ENCODE assay signal across 8 mouse cellular contexts in the genomic region with DNA sequence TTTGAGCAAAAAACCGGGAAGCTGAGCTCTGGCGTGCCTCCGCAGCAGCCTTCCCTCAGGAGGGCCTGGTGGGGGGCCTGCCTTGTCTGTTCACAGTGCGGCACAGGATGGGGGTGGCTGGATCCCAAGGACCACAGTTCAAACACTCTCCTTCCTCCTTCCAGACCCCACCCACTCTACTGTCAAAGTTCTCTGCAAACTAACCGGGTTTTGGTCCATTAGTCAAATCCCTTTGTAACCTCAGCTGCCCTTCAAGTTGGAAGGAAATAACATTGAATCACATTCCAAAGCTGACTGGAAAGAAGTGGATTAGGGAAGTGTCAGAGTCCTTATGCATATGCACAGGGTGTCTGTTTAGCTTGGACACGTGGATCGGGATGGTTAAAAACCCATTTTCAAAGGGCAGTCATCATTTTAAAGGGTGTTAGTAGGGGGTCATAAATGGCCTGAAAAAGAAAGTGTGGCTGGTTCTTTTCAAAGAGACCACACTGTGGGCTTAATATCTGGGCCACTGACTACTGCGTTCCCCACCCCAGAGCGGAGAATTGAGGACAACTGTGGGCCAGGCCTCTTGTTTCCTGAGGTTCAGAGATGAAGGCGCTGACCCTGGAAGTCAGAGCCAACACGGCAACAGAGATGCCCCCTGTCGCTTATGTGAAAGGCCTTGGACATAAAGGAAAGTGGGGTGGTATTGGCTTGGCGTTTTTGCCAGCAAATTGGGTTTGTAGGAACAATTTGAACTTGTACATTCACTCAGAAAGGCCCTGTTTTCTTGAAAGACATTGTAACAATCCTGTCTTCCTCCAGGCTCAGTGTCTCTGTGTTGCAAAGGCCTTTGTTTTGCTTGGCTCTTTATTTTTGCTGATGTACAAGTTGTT.
DNase-seq lines count a peak whose midpoint lies in the region; ATAC-seq and TF ChIP-seq lines count a peak whose summit lies in the region.

No protein-coding gene starts in this region.

- no peaks in the 10 kb centered on the region for H3K27me3 ChIP-seq in intestine, postnatal 0 days (replicated peaks; ENCODE audit: control insufficient read depth, insufficient read depth, low read length)

- 48% methylated on average over 13 of the region's 13 CpGs for WGBS in intestine, postnatal 0 days

- no peak overlapping the region for H3K4me3 ChIP-seq in left cerebral cortex, adult 2 months
- peak overlapping the region; percentile 41 for H3K4me3 ChIP-seq in intestine, postnatal 0 days (ENCODE audit: low read depth, low read length)

- peak overlapping the region; percentile 82 for H3K27ac ChIP-seq in left cerebral cortex, adult 2 months
- no peak overlapping the region for H3K27ac ChIP-seq in intestine, postnatal 0 days (ENCODE audit: low read depth, low read length)

- H3K36me3 ChIP-seq in intestine, postnatal 0 days (ENCODE audit: control insufficient read depth, insufficient read depth): no peaks in the 10 kb centered on the region

- 0 out of 2 replicates have a peak, but pooled peaks cover 5% of the 10 kb centered on the region for H3K4me1 ChIP-seq in intestine, postnatal 0 days (replicated peaks; ENCODE audit: control insufficient read depth, insufficient read depth, low read length)

- intact Hi-C loops in left cerebral cortex, adult 2 months (cut with DNase I): no loop called here
- intact Hi-C loops in left cerebral cortex, postnatal 25 days (cut with DNase I): no loop called here
- intact Hi-C loops in gastrocnemius, postnatal 14 days (cut with DNase I; ENCODE audit: low total_unique reads): no loop called here
- intact Hi-C loops in left cerebral cortex, postnatal 36 days (cut with DNase I): loop anchor here (5.0 to 10.0 kb wide), 2 partner anchors 94 to 173 kb away; no protein-coding TSS in a partner anchor

- peak in 1 of 2 experiments; percentile 20 for DNase-seq in left cerebral cortex, adult 2 months (ENCODE audit: extremely low spot score in 1 of 2, low spot score in 2 of 2)
- DNase-seq in left cerebral cortex, postnatal 25 days (ENCODE audit: low spot score in 2 of 2): no peak
- peak; percentile 27 for DNase-seq in gastrocnemius, postnatal 14 days
- DNase-seq in lung, postnatal 4 days: peak; percentile 29 to 52
- no peak for DNase-seq in layer of hippocampus, adult 11-12 months (ENCODE audit: low spot score)
- no peak for DNase-seq in left cerebral cortex, postnatal 36 days (ENCODE audit: low spot score in 2 of 2)
- no peak for DNase-seq in cerebellum, adult 9-11 months

- H3K9ac ChIP-seq in intestine, postnatal 0 days (ENCODE audit: low read depth, low read length): no peak overlapping the region

- ATAC-seq in intestine, postnatal 0 days: no peak

- no peaks in the 10 kb centered on the region for H3K9me3 ChIP-seq in intestine, postnatal 0 days (ENCODE audit: control insufficient read depth)

- no peak for TF ChIP-seq CTCF in left cerebral cortex, adult 2 months (IDR thresholded peaks at IDR 0.05)
- TF ChIP-seq CTCF in intestine, postnatal 0 days (IDR thresholded peaks at IDR 0.05; ENCODE audit: low read depth): no peak

- H3K4me2 ChIP-seq in intestine, postnatal 0 days (replicated peaks; ENCODE audit: low read depth): peak overlapping the region; percentile 83

Comparison
In these comparisons a context has a peak if more than half of its experiments do, and no peak if none do; other contexts are left out.
1. DNase-seq: peak in gastrocnemius, postnatal 14 days (single experiment) and lung, postnatal 4 days (2 of 2); none in left cerebral cortex, postnatal 25 days (0 of 2), layer of hippocampus, adult 11-12 months (single experiment), left cerebral cortex, postnatal 36 days (0 of 2) and cerebellum, adult 9-11 months (single experiment).